Mouse (Mus musculus) MEL (cell line): ENCODE measurements around the gene Tmem132c. TPM values are rescaled to one million over a fixed set of nuclear protein-coding genes. Genes with fewer than 3 reads are reported as not detected.

Experiments used
- DNase-seq: peaks from one replicate; pipeline ENCODE4 v3.0.0; 2011; ENCODE audit warnings: low read depth, low spot score
- H3K27ac ChIP-seq: 2 replicates; pipeline ENCODE4 v1.5.1; 2012; ENCODE audit warnings: low read depth, mild to moderate bottlenecking, control low read depth, low read length, moderate library complexity; ENCODE audit not compliant: control insufficient read depth
- H3K27me3 ChIP-seq, 2 experiments: fragments of 150-350 bp in 1 of 2; sonication (generic) in 1 of 2; 2 replicates each; pipeline ENCODE4 v1.6.1; 2012; ENCODE audit warnings: low read length in 2 of 2, mild to moderate bottlenecking in 2 of 2, improper control_type of control experiment in 1 of 2, moderate library complexity in 1 of 2; ENCODE audit not compliant: insufficient read depth in 2 of 2, control insufficient read depth in 1 of 2
- H3K36me3 ChIP-seq, 2 experiments: 2 replicates each; pipeline ENCODE4 v1.6.1; 2012 to 2014; ENCODE audit warnings: low read length in 2 of 2, improper control_type of control experiment in 1 of 2, inconsistent platforms in 1 of 2, mild to moderate bottlenecking in 1 of 2; ENCODE audit not compliant: insufficient read depth in 2 of 2, control insufficient read depth in 1 of 2
- H3K4me1 ChIP-seq, 2 experiments: fragments of 150-350 bp in 1 of 2; sonication (generic) in 1 of 2; 2 replicates each; pipeline ENCODE4 v1.6.1; 2012; ENCODE audit warnings: low read length in 2 of 2, improper control_type of control experiment in 1 of 2, mild to moderate bottlenecking in 1 of 2; ENCODE audit not compliant: insufficient read depth in 2 of 2, control insufficient read depth in 1 of 2
- H3K4me3 ChIP-seq, 2 experiments: fragments of 150-350 bp in 1 of 2; sonication (generic) in 1 of 2; 2 replicates each; pipeline ENCODE4 v1.5.1; 2012; ENCODE audit warnings: low read depth in 2 of 2, low read length in 2 of 2, mild to moderate bottlenecking in 2 of 2, moderate library complexity in 2 of 2, control low read depth in 1 of 2, improper control_type of control experiment in 1 of 2; ENCODE audit not compliant: control insufficient read depth in 1 of 2, insufficient read depth in 1 of 2
- H3K79me2 ChIP-seq: 2 replicates; pipeline ENCODE4 v1.6.1; 2012; ENCODE audit warnings: mild to moderate bottlenecking, low read length, moderate library complexity; ENCODE audit not compliant: control insufficient read depth, poor library complexity, insufficient read depth
- H3K9ac ChIP-seq: 2 replicates; pipeline ENCODE4 v1.6.1; 2012; ENCODE audit warnings: low read depth, mild to moderate bottlenecking, control low read depth, low read length, moderate library complexity; ENCODE audit not compliant: control insufficient read depth, poor library complexity, severe bottlenecking
- H3K9me3 ChIP-seq: fragments of 150-350 bp; sonication (generic); replicated peaks from 2 replicates; pipeline ENCODE4 v1.6.1; 2012; ENCODE audit warnings: mild to moderate bottlenecking, low read length, improper control_type of control experiment, moderate library complexity; ENCODE audit not compliant: insufficient read depth
- CHD1 ChIP-seq: IDR thresholded peaks from 2 replicates; pipeline ENCODE4 v1.6.1; 2012; ENCODE audit warnings: low read depth, mild to moderate bottlenecking, inconsistent platforms, low read length, improper control_type of control experiment
- E2F4 ChIP-seq: IDR thresholded peaks from 2 replicates; pipeline ENCODE4 v1.6.1; 2011; ENCODE audit warnings: low read depth, low read length, improper control_type of control experiment, borderline replicate concordance
- ELF1 ChIP-seq: IDR thresholded peaks from 2 replicates; pipeline ENCODE4 v1.6.1; 2014; ENCODE audit warnings: low read depth, mild to moderate bottlenecking, inconsistent platforms, low read length, improper control_type of control experiment, moderate library complexity
- EP300 ChIP-seq, 2 experiments: IDR thresholded peaks; 2 replicates each; pipeline ENCODE4 v1.6.1; 2011; ENCODE audit warnings: improper control_type of control experiment in 2 of 2, low read length in 2 of 2, low read depth in 1 of 2, mild to moderate bottlenecking in 1 of 2
- ETS1 ChIP-seq: IDR thresholded peaks from 2 replicates; pipeline ENCODE4 v1.6.1; 2012; ENCODE audit warnings: low read depth, mild to moderate bottlenecking, inconsistent platforms, low read length, improper control_type of control experiment, moderate library complexity
- GATA1 ChIP-seq: IDR thresholded peaks from 2 replicates; pipeline ENCODE4 v1.6.1; 2011; ENCODE audit warnings: low read depth, low read length, improper control_type of control experiment
- MAX ChIP-seq: IDR thresholded peaks from 2 replicates; pipeline ENCODE4 v1.6.1; 2011; ENCODE audit warnings: low read length, improper control_type of control experiment
- MAZ ChIP-seq: IDR thresholded peaks from 2 replicates; pipeline ENCODE4 v1.6.1; 2012; ENCODE audit warnings: low read depth, mild to moderate bottlenecking, inconsistent platforms, low read length, improper control_type of control experiment
- MEF2A ChIP-seq: IDR thresholded peaks from 2 replicates; pipeline ENCODE4 v1.6.1; 2014; ENCODE audit warnings: low read depth, mild to moderate bottlenecking, inconsistent platforms, low read length, improper control_type of control experiment; ENCODE audit not compliant: poor library complexity, insufficient replicate concordance, severe bottlenecking; ENCODE audit errors: extremely low read depth
- MYC ChIP-seq: IDR thresholded peaks from 2 replicates; pipeline ENCODE4 v1.6.1; 2011; ENCODE audit warnings: low read depth, mild to moderate bottlenecking, low read length, improper control_type of control experiment, moderate library complexity
- RCOR1 ChIP-seq: IDR thresholded peaks from 2 replicates; pipeline ENCODE4 v1.6.1; 2012; ENCODE audit warnings: low read depth, mild to moderate bottlenecking, inconsistent platforms, low read length, improper control_type of control experiment
- TBP ChIP-seq: IDR thresholded peaks from 2 replicates; pipeline ENCODE4 v1.8.0; 2011; ENCODE audit warnings: low read depth, low read length, improper control_type of control experiment
- USF2 ChIP-seq, 2 experiments: IDR thresholded peaks; 2 replicates each; pipeline ENCODE4 v1.6.1; 2011 to 2012; ENCODE audit warnings: improper control_type of control experiment in 2 of 2, low read length in 2 of 2, borderline replicate concordance in 1 of 2, inconsistent platforms in 1 of 2, low read depth in 1 of 2, mild to moderate bottlenecking in 1 of 2; ENCODE audit not compliant: insufficient read depth in 1 of 2
- ZC3H11A ChIP-seq: IDR thresholded peaks from 2 replicates; pipeline ENCODE4 v1.6.1; 2012; ENCODE audit warnings: low read depth, mild to moderate bottlenecking, inconsistent platforms, low read length, improper control_type of control experiment
- ZNF384 ChIP-seq: IDR thresholded peaks from 2 replicates; pipeline ENCODE4 v1.6.1; 2012; ENCODE audit warnings: low read depth, mild to moderate bottlenecking, inconsistent platforms, low read length, improper control_type of control experiment
- polyA plus RNA-seq, 2 experiments: library from polyadenylated mRNA; stranded (reverse) in 1 of 2; unstranded in 1 of 2; fragments of >175 nt in 1 of 2; fragments of >200 nt in 1 of 2; gene quantifications; 2 replicates each; pipeline versions ENCODE4 v1.2.1 to v1.2.4; 2012; ENCODE audit warnings: low replicate concordance in 2 of 2, low read depth in 1 of 2; ENCODE audit not compliant: insufficient read length in 2 of 2, insufficient read depth in 1 of 2, missing spikeins in 1 of 2
- total RNA-seq: library from RNA; depleted of rRNA; stranded (reverse); fragments of 300-350 nt; gene quantifications from 2 replicates; pipeline ENCODE4 v1.2.3, GENCODE M21; 2012

Tmem132c gene
- total and polyA plus RNA-seq, 3 experiments: not detected

DNA sequence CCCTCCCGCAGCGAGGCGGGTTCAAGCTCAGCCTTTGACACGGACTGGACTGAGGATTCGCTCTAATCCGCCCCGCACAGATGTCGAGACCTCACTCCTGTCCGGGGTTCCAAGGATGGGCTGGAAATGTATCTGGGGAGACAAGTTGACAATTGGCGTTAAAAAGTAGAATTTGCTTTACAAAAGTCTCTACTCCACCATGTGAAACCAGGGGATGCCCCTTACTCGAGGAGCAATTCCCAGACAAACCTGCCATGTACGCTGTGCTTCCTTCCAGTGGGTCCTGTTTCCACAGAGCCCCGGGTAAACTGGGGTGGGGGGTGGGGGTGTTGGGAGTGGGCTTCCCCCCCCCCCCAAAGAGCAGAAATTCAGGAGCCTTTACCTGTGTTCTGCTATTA lies 1.2 kb downstream of the Tmem132c start:
- Histone ChIP-seq H3K27me3 (no peaks in the 10 kb centered on the region), H3K4me1 (no peaks in the 10 kb centered on the region), H3K79me2 (no peaks in the 10 kb centered on the region), H3K9me3 (no peaks in the 10 kb centered on the region), H3K4me3 (no peak overlapping the region), H3K36me3 (no peaks in the 10 kb centered on the region), H3K27ac (no peak overlapping the region), H3K9ac (no peak overlapping the region)
- no peak for TF ChIP-seq ETS1
- TF ChIP-seq ZNF384: no peak
- TF ChIP-seq MEF2A: no peak
- no peak for TF ChIP-seq EP300 (IDR thresholded peaks at IDR 0.05; ENCODE audit: low read depth in 1 of 2, low read length in 2 of 2)
- DNase-seq: no peak

DNA sequence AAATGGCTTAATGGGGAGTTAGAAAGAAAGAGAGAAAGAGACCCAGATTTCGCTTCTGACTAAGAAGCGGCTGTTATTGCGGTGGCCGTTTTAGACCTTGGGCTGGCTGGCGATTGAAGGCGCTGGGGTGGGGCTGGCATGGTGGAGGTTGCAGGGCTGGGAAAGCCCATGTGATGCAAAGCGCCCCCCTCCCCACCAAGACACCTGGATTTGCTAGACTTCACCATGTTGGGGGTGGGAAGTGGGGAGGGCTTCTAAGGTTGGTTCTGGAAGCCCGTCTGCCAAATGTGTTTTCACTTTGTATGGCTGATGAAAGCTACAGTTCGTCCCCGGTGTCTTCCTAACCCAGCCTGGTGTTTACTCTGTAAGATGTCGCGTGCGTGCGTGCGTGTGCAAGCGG lies 1.6 kb downstream of the Tmem132c start:
- H3K9ac ChIP-seq: no peak overlapping the region
- no peak for DNase-seq
- no peak overlapping the region for H3K4me3 ChIP-seq
- H3K79me2 ChIP-seq: no peaks in the 10 kb centered on the region
- no peaks in the 10 kb centered on the region for H3K27me3 ChIP-seq
- no peaks in the 10 kb centered on the region for H3K9me3 ChIP-seq
- no peaks in the 10 kb centered on the region for H3K4me1 ChIP-seq
- H3K36me3 ChIP-seq: no peaks in the 10 kb centered on the region
- TF ChIP-seq ZNF384 (no peak), MYC (no peak), MAZ (no peak), MEF2A (no peak), ZC3H11A (no peak), GATA1 (no peak)
- no peak overlapping the region for H3K27ac ChIP-seq

DNA sequence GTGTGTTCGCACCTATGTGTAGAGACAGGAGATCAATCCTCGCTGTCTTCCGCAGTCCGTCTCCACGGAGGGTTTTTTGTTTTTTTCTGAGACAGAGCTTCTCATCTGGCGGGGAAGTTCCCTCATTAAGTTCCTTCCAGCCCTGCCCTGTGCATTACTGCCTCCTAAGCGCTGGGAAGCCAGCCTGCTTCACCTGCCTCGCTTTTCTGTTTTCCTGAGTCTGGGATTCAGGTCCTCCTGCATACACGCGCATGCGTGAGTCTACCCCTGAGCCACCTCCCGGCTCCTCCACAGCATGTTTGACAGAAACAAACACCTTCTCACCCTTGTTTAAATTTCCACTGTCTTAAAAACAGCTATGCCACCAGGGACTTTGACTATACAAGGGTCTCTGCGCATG lies 2.0 kb downstream of the Tmem132c start:
- H3K27ac ChIP-seq: no peak overlapping the region
- no peak overlapping the region for H3K9ac ChIP-seq
- H3K4me3 ChIP-seq: no peak overlapping the region
- DNase-seq: no peak
- H3K27me3 ChIP-seq: no peaks in the 10 kb centered on the region
- H3K4me1 ChIP-seq: no peaks in the 10 kb centered on the region
- no peaks in the 10 kb centered on the region for H3K79me2 ChIP-seq
- H3K9me3 ChIP-seq: no peaks in the 10 kb centered on the region
- H3K36me3 ChIP-seq: no peaks in the 10 kb centered on the region
- no peak for TF ChIP-seq MAX
- TF ChIP-seq E2F4: no peak
- TF ChIP-seq ELF1: no peak
- no peak for TF ChIP-seq USF2 (IDR thresholded peaks at IDR 0.05; ENCODE audit: borderline replicate concordance in 1 of 2, insufficient read depth in 1 of 2, low read depth in 1 of 2, low read length in 2 of 2)
- no peak for TF ChIP-seq RCOR1
- no peak for TF ChIP-seq CHD1
- TF ChIP-seq TBP: no peak
